Mouse (Mus musculus) limb, embryonic 15.5 days (tissue): ENCODE measurements around the gene Adamts4. TPM values are rescaled to one million over a fixed set of nuclear protein-coding genes. Genes with fewer than 3 reads are reported as not detected.

Experiments
- ATAC-seq: fragments of 200-750 bp; cut with Nextera tagmentation; 2 replicates; pipeline ENCODE4 v1.8.0; 2017; ENCODE audit warnings: low read depth, moderate TSS enrichment; ENCODE audit not compliant: insufficient number of reproducible peaks, low FRiP score, low TSS enrichment
- H3K27ac ChIP-seq: fragments of 300-500 bp; sonication (generic); 2 replicates; pipeline ENCODE4 v1.5.1; 2015; ENCODE audit warnings: moderate library complexity, mild to moderate bottlenecking, inconsistent platforms
- H3K27me3 ChIP-seq: fragments of 300-500 bp; sonication (generic); 2 replicates; pipeline ENCODE4 v1.6.1; 2015; ENCODE audit warnings: inconsistent platforms
- H3K36me3 ChIP-seq: fragments of 300-500 bp; sonication (generic); 2 replicates; pipeline ENCODE4 v1.6.1; 2015; ENCODE audit warnings: inconsistent platforms
- H3K4me1 ChIP-seq: fragments of 300-500 bp; sonication (generic); 2 replicates; pipeline ENCODE4 v1.6.1; 2015; ENCODE audit warnings: inconsistent platforms
- H3K4me2 ChIP-seq: fragments of 300-500 bp; sonication (generic); 2 replicates; pipeline ENCODE4 v1.6.1; 2015; ENCODE audit warnings: mild to moderate bottlenecking, inconsistent platforms
- H3K4me3 ChIP-seq: fragments of 300-500 bp; sonication (generic); 2 replicates; pipeline ENCODE4 v1.5.1; 2015; ENCODE audit warnings: mild to moderate bottlenecking, inconsistent platforms
- H3K9ac ChIP-seq: fragments of 300-500 bp; sonication (generic); 2 replicates; pipeline ENCODE4 v1.6.1; 2015; ENCODE audit warnings: inconsistent platforms
- H3K9me3 ChIP-seq: fragments of 300-500 bp; sonication (generic); 2 replicates; pipeline ENCODE4 v1.6.1; 2016; ENCODE audit warnings: inconsistent platforms
- WGBS: fragments of 180-500 bp; shearing (Covaris S2); methylation state at CpG from one replicate; pipeline ENCODE4 v1.1.7; 2015; 5-methylcytosine and 5-hydroxymethylcytosine counted together
- polyA plus RNA-seq: library from polyadenylated mRNA; unstranded; fragments of >200 nt; fragmentation: Nextera tagmentation; extraction: Ambion mirVana; gene quantifications from 2 replicates; pipeline ENCODE4 v1.2.1, GENCODE M21; 2015

Gene Adamts4
- polyA plus RNA-seq, 1 experiment from 2014 or later, result 17.6 TPM

DNA sequence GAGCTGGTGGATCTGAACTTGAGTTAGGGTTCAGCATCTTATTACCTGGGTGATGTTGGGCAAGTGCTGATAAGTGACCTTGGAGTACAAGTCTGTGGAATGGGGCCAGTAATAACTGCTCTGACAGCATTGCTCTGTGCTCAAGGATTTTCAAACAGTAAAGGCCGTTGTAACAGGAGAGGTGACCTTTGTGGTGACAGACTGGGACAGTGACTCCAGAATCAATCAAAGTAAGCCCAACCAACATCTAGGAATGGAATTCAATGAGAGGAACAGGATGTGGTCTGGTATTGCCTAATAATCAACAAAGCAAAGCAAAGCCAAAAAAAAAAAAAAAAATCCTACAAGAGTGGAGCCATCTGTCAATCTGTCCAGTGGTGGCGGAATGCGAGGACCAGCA lies 10.1 kb downstream of the Adamts4 start:
- no peaks in the 10 kb centered on the region for H3K27me3 ChIP-seq
- H3K27ac ChIP-seq, result no peak overlapping the region
- ATAC-seq, result no peak
- peaks cover 37% of the 10 kb centered on the region for H3K36me3 ChIP-seq
- WGBS, result 80% methylated on average over 3 of the region's 3 CpGs
- H3K9me3 ChIP-seq, result no peaks in the 10 kb centered on the region
- H3K4me1 ChIP-seq, result peaks cover 19% of the 10 kb centered on the region
- H3K9ac ChIP-seq, result no peak overlapping the region
- no peak overlapping the region for H3K4me3 ChIP-seq
- no peak overlapping the region for H3K4me2 ChIP-seq

DNA sequence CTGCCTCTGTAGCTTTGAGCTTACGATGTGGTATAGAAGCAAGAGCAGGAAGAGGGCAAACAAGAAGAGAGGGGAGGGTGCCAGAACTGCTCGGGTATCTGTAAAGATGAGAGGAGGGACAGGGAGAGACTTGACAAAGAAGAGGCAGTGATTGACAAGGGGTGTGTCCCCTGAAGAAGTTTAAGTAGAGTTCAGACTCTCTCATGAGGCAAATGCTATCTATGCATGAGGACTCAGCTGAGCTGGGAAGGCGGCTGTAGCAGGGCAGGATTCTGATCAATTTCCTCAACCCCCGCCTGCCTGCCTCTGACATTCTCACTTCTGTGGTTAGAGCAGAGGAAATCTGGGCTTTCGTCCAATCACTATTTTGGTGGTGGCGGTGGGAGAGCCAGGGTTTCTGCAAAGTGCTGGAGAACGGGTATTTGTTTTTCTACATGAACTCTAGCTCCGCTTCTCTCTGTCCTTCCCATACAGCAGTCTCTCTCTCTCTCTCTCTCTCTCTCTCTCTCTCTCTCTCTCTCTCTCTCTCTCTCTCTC lies 12.4 kb downstream of the Adamts4 start:
- ATAC-seq, result peak; percentile 76
- H3K4me3 ChIP-seq, result peak overlapping the region; percentile 25
- H3K27me3 ChIP-seq, result no peaks in the 10 kb centered on the region
- peak overlapping the region; percentile 91 for H3K27ac ChIP-seq
- H3K4me2 ChIP-seq, result peak overlapping the region; percentile 47
- WGBS, result 2% methylated on average over 8 of the region's 8 CpGs
- no peaks in the 10 kb centered on the region for H3K9me3 ChIP-seq
- no peak overlapping the region for H3K9ac ChIP-seq
- H3K36me3 ChIP-seq, result peaks cover 22% of the 10 kb centered on the region
- peaks cover 19% of the 10 kb centered on the region for H3K4me1 ChIP-seq

- 0% methylated on average over 2 of the region's 2 CpGs for WGBS
- peak; percentile 80 for ATAC-seq
- Histone ChIP-seq H3K9ac (no peak overlapping the region), H3K36me3 (peaks cover 17% of the 10 kb centered on the region), H3K4me2 (peak overlapping the region; percentile 47), H3K27me3 (no peaks in the 10 kb centered on the region), H3K27ac (peak overlapping the region; percentile 91), H3K4me3 (peak overlapping the region; percentile 25), H3K4me1 (peaks cover 19% of the 10 kb centered on the region), H3K9me3 (no peaks in the 10 kb centered on the region)
Observed at GRCm38 (mm10) chr1:171263185-171263611, 13.0 kb downstream of the Adamts4 start.

GRCm38 (mm10) chr1:171263666-171264461 lies 13.6 kb downstream of the Adamts4 start:
- Histone ChIP-seq H3K36me3 (peaks cover 11% of the 10 kb centered on the region), H3K9me3 (no peaks in the 10 kb centered on the region), H3K4me1 (peaks cover 19% of the 10 kb centered on the region), H3K9ac (no peak overlapping the region), H3K4me2 (0 out of 2 replicates have a peak overlapping the region, but pooled peaks have one; percentile 47), H3K27me3 (no peaks in the 10 kb centered on the region), H3K4me3 (no peak overlapping the region), H3K27ac (peak overlapping the region; percentile 91)
- 65% methylated on average over 3 of the region's 3 CpGs for WGBS
- ATAC-seq, result no peak

DNA sequence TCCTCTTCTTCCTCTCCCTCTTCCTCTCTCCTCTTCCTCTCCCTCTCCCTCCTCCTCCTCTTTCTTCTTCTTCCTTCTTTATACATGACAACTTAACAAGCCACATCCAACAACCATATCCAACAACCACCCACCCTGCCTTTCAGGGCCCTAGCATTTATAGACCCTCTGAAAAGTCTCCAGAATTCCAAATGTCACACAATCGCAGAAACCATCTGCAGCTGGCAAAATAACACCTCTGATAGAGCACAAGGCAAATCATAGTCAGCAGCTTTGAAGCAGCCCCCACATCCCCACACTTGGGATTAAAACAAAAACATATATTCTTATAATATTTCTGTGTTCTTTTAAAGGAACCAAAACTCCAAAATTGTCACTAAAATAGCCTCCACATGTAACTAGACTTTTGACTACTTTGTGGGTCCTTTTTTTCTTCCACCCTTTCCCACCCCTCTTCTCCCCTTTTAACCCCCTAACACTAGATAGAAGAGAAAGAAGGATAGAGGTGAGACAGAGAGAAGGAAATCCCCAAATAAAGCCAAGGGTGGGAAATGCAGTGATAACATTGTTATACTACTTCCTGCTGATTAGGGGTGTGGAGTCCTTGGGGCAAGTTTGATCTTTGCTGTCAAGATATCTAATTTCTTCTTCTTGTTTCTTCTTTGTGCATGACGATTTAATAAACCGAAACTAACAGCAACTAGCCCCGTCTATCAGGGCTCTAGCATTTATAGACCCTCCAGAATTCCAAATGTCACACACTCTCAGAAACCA lies 15.9 kb downstream of the Adamts4 start:
- Histone ChIP-seq H3K27ac (no peak overlapping the region), H3K27me3 (no peaks in the 10 kb centered on the region), H3K9me3 (no peaks in the 10 kb centered on the region), H3K9ac (no peak overlapping the region), H3K36me3 (no peaks in the 10 kb centered on the region), H3K4me1 (peaks cover 25% of the 10 kb centered on the region), H3K4me3 (no peak overlapping the region), H3K4me2 (no peak overlapping the region)
- WGBS, result 54% methylated on average over 4 of the region's 4 CpGs
- no peak for ATAC-seq

DNA sequence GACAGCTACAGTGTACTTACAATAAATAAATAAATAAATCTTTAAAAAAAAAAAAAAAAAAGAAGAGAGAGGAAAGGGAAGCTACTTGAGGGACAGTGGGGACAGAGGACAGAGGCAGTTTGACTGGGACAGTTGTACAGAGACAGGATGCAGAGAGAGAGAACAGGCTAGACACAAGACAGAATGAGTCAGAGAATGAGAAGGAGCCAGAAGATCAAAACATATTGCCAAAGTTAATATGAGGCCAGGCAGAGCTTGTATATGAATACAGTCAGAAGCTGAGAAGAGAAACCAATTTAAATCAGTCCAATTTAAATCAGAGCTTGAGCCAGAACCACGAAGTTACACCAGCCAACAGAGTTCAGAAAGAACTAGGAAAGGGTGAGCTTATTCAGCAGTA lies 18.1 kb downstream of the Adamts4 start:
- no peak for ATAC-seq
- Histone ChIP-seq H3K9me3 (no peaks in the 10 kb centered on the region), H3K27me3 (no peaks in the 10 kb centered on the region), H3K4me2 (no peak overlapping the region), H3K4me3 (no peak overlapping the region), H3K36me3 (peaks cover 14% of the 10 kb centered on the region), H3K9ac (no peak overlapping the region), H3K27ac (no peak overlapping the region), H3K4me1 (peaks cover 23% of the 10 kb centered on the region)
- 61% methylated on average over 1 of the region's 1 CpGs for WGBS

GRCm38 (mm10) chr1:171269848-171270572 lies 19.8 kb downstream of the Adamts4 start, which contains the start of gene B4galt3:
Gene B4galt3 (plus strand): TSS chr1:171270328.
- Histone ChIP-seq H3K4me3 (peak within 1 kb of the TSS; percentile 80), H3K9ac (peak within 1 kb of the TSS; percentile 74), H3K9me3 (no peaks in the 10 kb centered on the region), H3K4me2 (peak within 1 kb of the TSS; percentile 92), H3K36me3 (peaks cover 30% of the 10 kb centered on the region), H3K4me1 (peaks cover 17% of the 10 kb centered on the region), H3K27me3 (no peaks in the 10 kb centered on the region), H3K27ac (peak within 1 kb of the TSS; percentile 74)
- peak; percentile 93 for ATAC-seq
- WGBS, result 3% methylated on average over 36 of the region's 36 CpGs

- Histone ChIP-seq H3K9me3 (no peaks in the 10 kb centered on the region), H3K4me2 (peak overlapping the region; percentile 92), H3K27ac (peak overlapping the region; percentile 74), H3K4me1 (peaks cover 17% of the 10 kb centered on the region), H3K36me3 (peaks cover 36% of the 10 kb centered on the region), H3K4me3 (peak overlapping the region; percentile 80), H3K27me3 (no peaks in the 10 kb centered on the region), H3K9ac (peak overlapping the region; percentile 74)
- WGBS, result 0% methylated on average over 19 of the region's 19 CpGs
- ATAC-seq, result peak; percentile 59
Observed at GRCm38 (mm10) chr1:171270573-171270900, 20.3 kb downstream of the Adamts4 start.

DNA sequence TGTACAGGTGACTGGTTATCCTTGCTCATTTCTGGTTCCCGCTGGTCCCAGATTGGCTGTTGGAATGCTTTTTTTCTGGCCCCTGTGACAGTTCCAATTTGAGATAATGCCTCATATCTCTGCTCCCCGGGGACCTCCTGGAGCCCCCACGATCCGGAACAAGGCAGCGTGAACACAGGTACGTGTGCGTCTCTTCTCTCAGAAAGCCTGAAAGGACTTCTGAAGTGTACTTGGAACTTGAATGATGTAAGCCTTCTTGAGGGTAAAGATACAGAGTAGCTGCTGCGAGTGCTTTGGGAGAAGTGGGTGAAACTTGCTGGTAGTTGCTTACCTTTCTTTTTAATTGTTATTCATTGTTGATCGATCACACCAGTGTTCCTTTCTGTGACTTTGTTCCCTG lies 21.0 kb downstream of the Adamts4 start:
- Histone ChIP-seq H3K9ac (0 out of 2 replicates have a peak overlapping the region, but pooled peaks have one; percentile 74), H3K27ac (no peak overlapping the region)

DNA sequence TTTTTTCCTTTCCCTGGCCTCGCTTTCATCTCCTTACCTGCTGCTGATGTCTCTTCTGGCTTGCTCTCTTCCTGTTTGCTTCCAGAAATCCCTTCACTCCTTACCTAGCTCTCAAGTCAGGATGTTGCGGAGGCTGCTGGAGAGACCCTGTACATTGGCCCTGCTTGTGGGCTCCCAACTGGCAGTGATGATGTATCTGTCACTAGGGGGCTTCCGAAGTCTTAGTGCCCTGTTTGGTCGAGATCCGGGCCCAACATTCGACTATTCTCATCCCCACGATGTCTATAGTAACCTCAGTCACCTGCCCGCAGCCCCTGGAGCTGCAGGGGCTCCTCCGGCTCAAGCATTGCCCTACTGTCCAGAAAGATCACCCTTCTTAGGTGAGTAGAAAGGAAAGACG lies 21.4 kb downstream of the Adamts4 start:
- no peak overlapping the region for H3K27ac ChIP-seq
- WGBS, result 68% methylated on average over 10 of the region's 10 CpGs
- H3K36me3 ChIP-seq, result peaks cover 47% of the 10 kb centered on the region

More for the DNA sequence above, 21.0 kb downstream of the Adamts4 start:
- Histone ChIP-seq H3K36me3 (peaks cover 42% of the 10 kb centered on the region), H3K4me1 (peaks cover 17% of the 10 kb centered on the region), H3K4me3 (peak overlapping the region; percentile 80), H3K9me3 (no peaks in the 10 kb centered on the region), H3K4me2 (peak overlapping the region; percentile 92), H3K27me3 (no peaks in the 10 kb centered on the region)
- ATAC-seq, result no peak
- WGBS, result 35% methylated on average over 9 of the region's 9 CpGs

DNA sequence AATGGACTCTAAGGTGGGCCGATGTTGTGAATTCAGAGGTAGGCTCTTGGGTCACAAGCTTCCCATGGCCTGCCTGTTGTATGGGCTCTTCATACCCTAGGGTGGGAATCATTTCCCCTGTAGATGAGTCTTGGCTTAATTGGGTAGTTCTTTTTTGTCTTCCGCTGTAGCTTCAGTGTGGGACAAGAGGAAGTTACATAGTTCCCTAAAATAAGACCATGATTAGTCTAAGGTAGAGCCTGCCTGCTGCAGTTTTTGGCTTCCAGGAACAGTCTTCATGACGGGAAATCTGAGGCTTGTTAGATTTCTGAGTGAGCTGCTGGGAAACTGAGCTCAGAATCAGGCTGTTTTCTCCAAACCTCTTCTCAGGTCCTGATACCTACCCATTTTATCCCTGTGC lies 21.9 kb downstream of the Adamts4 start:
- ATAC-seq, result no peak
- H3K4me1 ChIP-seq, result peaks cover 17% of the 10 kb centered on the region
- H3K27ac ChIP-seq, result no peak overlapping the region
- no peak overlapping the region for H3K9ac ChIP-seq
- peaks cover 51% of the 10 kb centered on the region for H3K36me3 ChIP-seq
- no peaks in the 10 kb centered on the region for H3K9me3 ChIP-seq
- no peak overlapping the region for H3K4me3 ChIP-seq
- H3K27me3 ChIP-seq, result no peaks in the 10 kb centered on the region
- H3K4me2 ChIP-seq, result 0 out of 2 replicates have a peak overlapping the region, but pooled peaks have one; percentile 5
- WGBS, result 86% methylated on average over 3 of the region's 3 CpGs

More for the DNA sequence above, 21.4 kb downstream of the Adamts4 start:
- ATAC-seq, result no peak
- Histone ChIP-seq H3K9ac (no peak overlapping the region), H3K27me3 (no peaks in the 10 kb centered on the region), H3K4me3 (0 out of 2 replicates have a peak overlapping the region, but pooled peaks have one; percentile 80), H3K4me2 (0 out of 2 replicates have a peak overlapping the region, but pooled peaks have one; percentile 5), H3K4me1 (peaks cover 17% of the 10 kb centered on the region), H3K9me3 (no peaks in the 10 kb centered on the region)
